Mouse (Mus musculus) liver, embryonic 13.5 days (tissue): ENCODE measurements around the gene Bud23. TPM values are rescaled to one million over a fixed set of nuclear protein-coding genes. Genes with fewer than 3 reads are reported as not detected.

Experiments
- ATAC-seq: fragments of 200-750 bp; cut with Nextera tagmentation; 2 replicates; pipeline ENCODE4 v1.8.0; 2017; ENCODE audit warnings: low read depth, mild to moderate bottlenecking, moderate number of reproducible peaks, moderate library complexity
- DNase-seq: peaks from one replicate; pipeline ENCODE4 v3.0.0; 2022
- H3K27ac ChIP-seq: fragments of 300-500 bp; sonication (generic); 2 replicates; pipeline ENCODE4 v1.5.1; 2015; ENCODE audit warnings: moderate library complexity, mild to moderate bottlenecking, inconsistent platforms
- H3K27me3 ChIP-seq: fragments of 300-500 bp; sonication (generic); 2 replicates; pipeline ENCODE4 v1.6.1; 2015; ENCODE audit warnings: mild to moderate bottlenecking, inconsistent platforms
- H3K36me3 ChIP-seq: fragments of 300-500 bp; sonication (generic); 2 replicates; pipeline ENCODE4 v1.6.1; 2015; ENCODE audit warnings: mild to moderate bottlenecking, inconsistent platforms
- H3K4me1 ChIP-seq: fragments of 300-500 bp; sonication (generic); replicated peaks from 2 replicates; pipeline ENCODE4 v1.6.1; 2015; ENCODE audit warnings: inconsistent platforms
- H3K4me2 ChIP-seq: fragments of 300-500 bp; sonication (generic); 2 replicates; pipeline ENCODE4 v1.6.1; 2015; ENCODE audit warnings: inconsistent platforms, mild to moderate bottlenecking, moderate library complexity
- H3K4me3 ChIP-seq: fragments of 300-500 bp; sonication (generic); replicated peaks from 2 replicates; pipeline ENCODE4 v1.5.1; 2015; ENCODE audit warnings: mild to moderate bottlenecking, inconsistent platforms
- H3K9ac ChIP-seq: fragments of 300-500 bp; sonication (generic); 2 replicates; pipeline ENCODE4 v1.6.1; 2015; ENCODE audit warnings: mild to moderate bottlenecking, inconsistent platforms
- H3K9me3 ChIP-seq: fragments of 300-500 bp; sonication (generic); replicated peaks from 2 replicates; pipeline ENCODE4 v1.6.1; 2016; ENCODE audit warnings: inconsistent platforms
- WGBS: fragments of 180-500 bp; shearing (Covaris S2); methylation state at CpG from one replicate; pipeline ENCODE4 v1.1.7; 2015; ENCODE audit not compliant: insufficient replicate concordance; 5-methylcytosine and 5-hydroxymethylcytosine counted together
- polyA plus RNA-seq: library from polyadenylated mRNA; unstranded; fragments of >200 nt; fragmentation: Nextera tagmentation; extraction: Ambion mirVana; gene quantifications from 2 replicates; pipeline ENCODE4 v1.2.1, GENCODE M21; 2015

The Bud23 gene
- polyA plus RNA-seq, 1 experiment from 2014 or later = 82.4 TPM

- no peak overlapping the region for H3K27ac ChIP-seq
These were observed 48.5 kb downstream of the Bud23 start for GRCm38 (mm10) chr5:135016224-135016759.

GRCm38 (mm10) chr5:135015497-135015896 is 49.3 kb downstream of the Bud23 start:
- ATAC-seq (0 out of 2 replicates have a peak, but pooled peaks have one; percentile 10), DNase-seq (peak; percentile 67)
- H3K4me1 ChIP-seq = peaks cover 35% of the 10 kb centered on the region
- H3K27ac ChIP-seq = no peak overlapping the region
- H3K4me2 ChIP-seq = no peak overlapping the region
- no peak overlapping the region for H3K4me3 ChIP-seq
- 11% methylated on average over 7 of the region's 7 CpGs for WGBS
- H3K9me3 ChIP-seq = no peaks in the 10 kb centered on the region
- no peaks in the 10 kb centered on the region for H3K27me3 ChIP-seq
- peaks cover 9% of the 10 kb centered on the region; the same call in 1 of the 2 replicates for H3K36me3 ChIP-seq
- H3K9ac ChIP-seq = no peak overlapping the region

More at GRCm38 (mm10) chr5:135016224-135016759, 48.5 kb downstream of the Bud23 start:
- DNase-seq = no peak
- Histone ChIP-seq H3K9me3 (no peaks in the 10 kb centered on the region), H3K4me3 (no peak overlapping the region), H3K9ac (no peak overlapping the region), H3K4me2 (no peak overlapping the region), H3K27me3 (no peaks in the 10 kb centered on the region), H3K36me3 (peaks cover 3% of the 10 kb centered on the region; the same call in 1 of the 2 replicates), H3K4me1 (peaks cover 27% of the 10 kb centered on the region)
- 37% methylated on average over 4 of the region's 4 CpGs for WGBS
- ATAC-seq = no peak

- peaks cover 55% of the 10 kb centered on the region for H3K4me1 ChIP-seq
- H3K9ac ChIP-seq = no peak overlapping the region; the same call in 1 of the 2 replicates
- whole genome bisulfite sequencing = 15% methylated on average over 16 of the region's 16 CpGs
These were observed 51.9 kb downstream of the Bud23 start for GRCm38 (mm10) chr5:135012671-135013441.

GRCm38 (mm10) chr5:135011809-135012613 is 52.7 kb downstream of the Bud23 start:
- WGBS = 57% methylated on average over 26 of the region's 26 CpGs
- ATAC-seq (no peak), DNase-seq (no peak)
- peak overlapping the region; percentile 28 for H3K4me2 ChIP-seq
- no peaks in the 10 kb centered on the region for H3K27me3 ChIP-seq
- peaks cover 9% of the 10 kb centered on the region; the same call in 1 of the 2 replicates for H3K36me3 ChIP-seq
- H3K27ac ChIP-seq = no peak overlapping the region; the same call in 1 of the 2 replicates
- no peaks in the 10 kb centered on the region for H3K9me3 ChIP-seq
- peak overlapping the region; percentile 41; the same call in 1 of the 2 replicates for H3K9ac ChIP-seq
- peaks cover 57% of the 10 kb centered on the region for H3K4me1 ChIP-seq
- H3K4me3 ChIP-seq = 0 out of 2 replicates have a peak overlapping the region, but pooled peaks have one; percentile 6

More at GRCm38 (mm10) chr5:135012671-135013441, 51.9 kb downstream of the Bud23 start:
- H3K4me3 ChIP-seq = 0 out of 2 replicates have a peak overlapping the region, but pooled peaks have one; percentile 6
- H3K27ac ChIP-seq = no peak overlapping the region
- no peaks in the 10 kb centered on the region for H3K27me3 ChIP-seq
- H3K4me2 ChIP-seq = peak overlapping the region; percentile 28
- DNase-seq (peak; percentile 73), ATAC-seq (no peak)
- peaks cover 9% of the 10 kb centered on the region; the same call in 1 of the 2 replicates for H3K36me3 ChIP-seq
- no peaks in the 10 kb centered on the region for H3K9me3 ChIP-seq

- peak overlapping the region; percentile 12; the same call in 1 of the 2 replicates for H3K9ac ChIP-seq
- no peak overlapping the region for H3K27ac ChIP-seq
- H3K9me3 ChIP-seq = no peaks in the 10 kb centered on the region
- DNase-seq (no peak), ATAC-seq (no peak)
- 82% methylated on average over 25 of the region's 25 CpGs for WGBS
- H3K4me1 ChIP-seq = peaks cover 54% of the 10 kb centered on the region
- H3K36me3 ChIP-seq = peaks cover 9% of the 10 kb centered on the region; the same call in 1 of the 2 replicates
- H3K4me2 ChIP-seq = peak overlapping the region; percentile 95
- peak overlapping the region; percentile 69; the same call in 1 of the 2 replicates for H3K4me3 ChIP-seq
- H3K27me3 ChIP-seq = no peaks in the 10 kb centered on the region
These were observed 53.7 kb downstream of the Bud23 start for GRCm38 (mm10) chr5:135010841-135011743.

GRCm38 (mm10) chr5:135010320-135010709 is 54.4 kb downstream of the Bud23 start:
- ATAC-seq (no peak), DNase-seq (no peak)
- Histone ChIP-seq H3K36me3 (peaks cover 9% of the 10 kb centered on the region; the same call in 1 of the 2 replicates), H3K9ac (peak overlapping the region; percentile 73), H3K27me3 (no peaks in the 10 kb centered on the region), H3K4me3 (peak overlapping the region; percentile 69), H3K9me3 (no peaks in the 10 kb centered on the region), H3K4me1 (peaks cover 50% of the 10 kb centered on the region), H3K4me2 (peak overlapping the region; percentile 95), H3K27ac (peak overlapping the region; percentile 92)
- 44% methylated on average over 7 of the region's 7 CpGs for WGBS

GRCm38 (mm10) chr5:135009590-135010319 is 55.0 kb downstream of the Bud23 start:
- no peaks in the 10 kb centered on the region for H3K27me3 ChIP-seq
- peak; percentile 85 for DNase-seq
- peaks cover 9% of the 10 kb centered on the region; the same call in 1 of the 2 replicates for H3K36me3 ChIP-seq
- H3K9me3 ChIP-seq = no peaks in the 10 kb centered on the region
- WGBS = under 1% methylated on average over 37 of the region's 37 CpGs
- peak overlapping the region; percentile 92 for H3K27ac ChIP-seq
- peak overlapping the region; percentile 69 for H3K4me3 ChIP-seq
- peak; percentile 65 for ATAC-seq
- peak overlapping the region; percentile 95 for H3K4me2 ChIP-seq
- peak overlapping the region; percentile 73 for H3K9ac ChIP-seq
- peaks cover 48% of the 10 kb centered on the region for H3K4me1 ChIP-seq

GRCm38 (mm10) chr5:135008671-135009589 is 55.8 kb downstream of the Bud23 start, which contains the start of gene Abhd11:
Abhd11 (plus strand) TSS chr5:135009152.
- H3K36me3 ChIP-seq = peaks cover 9% of the 10 kb centered on the region; the same call in 1 of the 2 replicates
- peak within 1 kb of the TSS; percentile 69 for H3K4me3 ChIP-seq
- H3K9ac ChIP-seq = peak within 1 kb of the TSS; percentile 84
- peaks cover 48% of the 10 kb centered on the region for H3K4me1 ChIP-seq
- DNase-seq (peak; percentile 100), ATAC-seq (peak; percentile 85)
- under 1% methylated on average over 52 of the region's 52 CpGs for WGBS
- no peaks in the 10 kb centered on the region for H3K27me3 ChIP-seq
- H3K4me2 ChIP-seq = peak within 1 kb of the TSS; percentile 95
- H3K27ac ChIP-seq = peak within 1 kb of the TSS; percentile 92
- H3K9me3 ChIP-seq = no peaks in the 10 kb centered on the region
